Mouse (Mus musculus) gastrocnemius, adult 18-20 months (tissue): ENCODE measurements around the gene Pou2f3. TPM values are rescaled to one million over a fixed set of nuclear protein-coding genes. Genes with fewer than 3 reads are reported as not detected.
A peak's percentile ranks its signal among the peaks of the same experiment; 100 is the strongest.

ENCODE experiments used
- DNase-seq: peaks from one replicate; pipeline ENCODE4 v3.0.0; 2021; ENCODE audit warnings: low spot score
- total RNA-seq, 2 experiments: library from RNA; stranded (reverse); gene quantifications; 2 replicates each; pipeline ENCODE4 v1.2.3; 2021

The Pou2f3 gene
- total RNA-seq, 2 experiments from 2014 or later: 0.16 TPM; not detected in 1

DNA sequence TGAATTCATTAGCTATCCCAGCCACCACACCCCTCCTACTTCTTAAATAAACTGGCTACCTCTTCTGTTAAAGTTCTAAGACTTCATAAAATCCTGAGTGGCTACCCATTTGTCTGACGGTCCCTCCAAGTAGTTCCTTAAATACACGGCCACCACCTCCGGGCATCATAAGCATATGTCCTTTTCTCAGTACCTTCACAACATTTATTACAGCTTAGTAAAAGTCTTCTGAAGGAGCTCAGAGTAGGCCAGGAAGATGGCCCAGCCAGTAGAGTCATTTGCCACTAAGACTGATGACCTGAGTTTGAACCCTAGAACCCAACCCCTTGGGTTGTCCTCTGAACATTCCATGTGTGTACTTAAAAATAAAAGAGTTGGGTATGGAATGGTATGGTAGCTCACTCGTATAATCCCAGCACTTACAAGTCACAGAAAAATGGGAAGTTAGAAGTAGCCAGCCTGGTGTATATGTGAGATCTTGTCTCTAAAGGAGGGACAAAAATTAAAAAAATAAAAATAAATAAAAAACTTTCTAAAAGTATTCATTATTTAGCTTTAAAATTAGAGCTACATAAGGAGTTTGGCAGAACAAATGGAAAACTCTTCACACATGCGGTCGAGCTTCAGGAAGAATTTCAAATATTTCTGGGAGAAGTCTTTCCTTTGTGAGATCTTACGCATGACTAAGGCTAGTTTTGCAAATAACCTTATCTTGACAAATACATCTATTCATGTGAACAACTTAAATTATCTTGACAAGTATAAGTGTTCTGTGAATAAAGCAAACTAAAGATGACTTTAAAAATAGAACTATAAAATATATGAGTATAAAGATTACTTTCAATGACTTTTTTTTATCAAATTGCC lies 125.4 kb downstream of the Pou2f3 start:
- DNase-seq: no peak

DNA sequence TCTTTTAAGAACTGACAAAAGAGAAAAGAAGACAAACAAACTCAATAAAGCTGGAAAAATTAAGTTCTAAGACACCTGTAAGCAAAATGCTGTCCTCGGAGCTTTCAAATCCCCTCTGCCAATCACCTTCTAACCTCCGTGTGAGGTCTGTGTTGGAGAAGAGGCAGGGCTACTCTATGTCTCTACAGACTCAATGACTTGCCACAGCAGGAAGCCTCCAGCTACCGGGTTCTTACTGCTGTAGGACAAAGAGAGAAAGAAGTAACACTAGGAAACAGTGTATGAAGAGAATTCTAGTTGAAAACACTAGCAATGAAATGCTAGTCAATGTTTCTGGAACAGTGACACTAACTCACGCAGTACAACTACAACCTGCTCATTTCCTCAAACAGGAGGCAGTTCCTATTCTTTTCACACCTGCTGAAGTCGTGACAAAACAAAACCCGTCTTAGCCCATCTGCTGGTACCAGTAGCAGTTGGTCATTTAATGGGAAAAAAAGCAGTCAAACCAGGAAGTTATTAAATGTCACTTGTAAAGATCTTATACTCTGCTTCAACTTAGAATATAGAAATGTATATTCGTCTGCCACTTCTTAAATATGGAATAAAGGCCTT lies 126.6 kb downstream of the Pou2f3 start:
- no peak for DNase-seq

DNA sequence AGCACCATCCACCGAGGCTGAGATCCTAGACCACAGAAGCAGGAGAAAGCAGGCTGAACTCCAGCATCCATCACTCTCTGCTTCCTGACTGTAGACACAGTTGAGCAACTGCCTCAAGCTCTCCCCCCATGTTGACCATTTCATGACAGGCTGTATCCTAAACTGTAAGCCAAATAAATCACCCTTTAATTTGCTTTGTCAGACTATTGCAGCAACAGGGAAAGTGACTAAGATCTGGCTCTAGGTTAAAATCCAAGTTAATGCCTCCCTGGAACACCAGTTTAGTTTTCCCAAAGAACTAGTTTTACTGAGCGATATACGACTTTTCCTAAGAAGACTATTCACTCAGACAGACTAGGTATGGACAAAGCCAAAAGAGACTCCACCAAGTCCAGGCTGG lies 131.5 kb downstream of the Pou2f3 start:
- no peak for DNase-seq

DNA sequence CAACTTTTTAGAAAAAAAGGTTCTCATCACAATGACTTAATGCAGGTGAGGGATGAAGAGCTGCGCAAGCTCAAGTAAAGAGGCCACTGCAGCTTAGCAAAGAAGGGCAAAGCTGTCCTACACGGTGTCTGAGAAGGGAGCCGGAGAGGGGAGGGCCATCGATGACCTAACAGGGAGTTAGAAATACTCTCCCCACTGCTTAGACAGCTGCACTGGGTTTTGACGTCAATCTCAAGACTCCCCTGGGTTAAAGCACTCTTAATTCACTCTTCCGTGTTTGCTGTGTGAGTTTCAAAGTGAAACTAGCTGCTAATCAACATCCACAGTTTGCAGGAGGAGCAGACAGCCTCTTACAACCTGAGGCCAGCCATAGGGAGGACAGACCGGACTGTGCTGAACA lies 134.0 kb downstream of the Pou2f3 start:
- peak; percentile 20 for DNase-seq

DNA sequence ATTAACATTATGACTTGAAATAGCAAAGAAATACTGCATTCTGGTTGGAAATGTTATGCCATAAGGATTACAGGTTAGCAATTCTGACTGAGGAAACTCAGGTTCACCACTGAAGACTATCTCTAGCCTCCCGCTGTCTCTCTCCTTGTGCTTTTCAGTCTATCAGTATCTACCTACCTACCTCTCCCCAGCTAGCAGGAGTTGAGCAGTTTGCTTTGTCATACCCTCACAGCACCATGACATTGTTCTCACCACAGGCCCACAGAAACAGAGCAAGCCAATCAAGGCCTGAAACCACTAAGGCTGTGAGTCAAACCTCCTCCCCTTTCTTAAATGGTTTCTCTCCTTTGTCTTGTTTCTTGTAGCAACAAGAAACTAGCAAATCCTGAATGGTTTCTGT lies 135.6 kb downstream of the Pou2f3 start:
- DNase-seq: no peak

Other genes starting within 250 kb of the Pou2f3 start
- gene Arhgef12, start 103.1 kb downstream of the Pou2f3 start, total RNA-seq: 10 to 100 TPM; 41.5 to 54.8 TPM
- gene Tmem136, start 93.8 kb downstream of the Pou2f3 start, total RNA-seq: 1 to 10 TPM; 1.8 to 2.7 TPM
- 1 to 10 TPM; 4.2 to 6.4 TPM for gene Oaf, start 29.5 kb upstream of the Pou2f3 start, total RNA-seq
- not detected for gene Trim29, start 100.5 kb upstream of the Pou2f3 start, total RNA-seq